Mouse (Mus musculus) erythroblast, embryonic 14.5 days (primary cell): ENCODE measurements around the gene Ttyh3.

Experiments used
- GATA1 ChIP-seq: IDR thresholded peaks from 2 replicates; pipeline ENCODE4 v1.6.1; 2012; ENCODE audit warnings: low read length, inconsistent platforms, mixed read lengths
- TAL1 ChIP-seq: IDR thresholded peaks from 3 replicates; pipeline ENCODE4 v1.6.1; 2012; ENCODE audit warnings: low read length, inconsistent platforms, mixed read lengths

- TF ChIP-seq GATA1 (no peak), TAL1 (no peak)
These were observed 33.3 kb upstream of the Ttyh3 start for GRCm38 (mm10) chr5:140682113-140682512.
